Comparison of ENCODE assay signal across 16 mouse cellular contexts in genomic region chr12:65273807-65274206, GRCm38 (mm10). TPM values are rescaled to one million over a fixed set of nuclear protein-coding genes. Genes with fewer than 3 reads are reported as not detected.
DNase-seq lines count a peak whose midpoint lies in the region; ATAC-seq and TF ChIP-seq lines count a peak whose summit lies in the region.
"Had no signal": no experiment of that assay in that cellular context is flagged by ENCODE, and none has a peak within 500 bp of the region (broad histone marks: within the 10 kb centered on the region; RNA-seq: fewer than 3 reads in every experiment).

No protein-coding gene starts in this region.

- no peaks in the 10 kb centered on the region for H3K36me3 ChIP-seq in liver, postnatal 0 days (replicated peaks; ENCODE audit: insufficient read depth, low read length)
- H3K36me3 ChIP-seq: stomach, embryonic 15.5 days had no signal

- no peak overlapping the region for H3K27ac ChIP-seq in liver, postnatal 0 days (ENCODE audit: low read depth)
- H3K27ac ChIP-seq: stomach, embryonic 15.5 days had no signal

- CTCF ChIA-PET in Patski (lab: Charles Lee): no interaction called here

- no peaks in the 10 kb centered on the region for H3K9me3 ChIP-seq in liver, postnatal 0 days (ENCODE audit: low read length)
- H3K9me3 ChIP-seq: stomach, embryonic 15.5 days had no signal

- TF ChIP-seq CTCF in liver, postnatal 0 days (IDR thresholded peaks at IDR 0.05; ENCODE audit: low read depth): peak; percentile 41
- peak; percentile 34 for TF ChIP-seq CTCF in Patski (IDR thresholded peaks at IDR 0.05)

- no peak for TF ChIP-seq EP300 in liver, postnatal 0 days (IDR thresholded peaks at IDR 0.05; ENCODE audit: low read depth)

- no peak overlapping the region for H3K9ac ChIP-seq in liver, postnatal 0 days (replicated peaks)
- H3K9ac ChIP-seq: stomach, embryonic 15.5 days had no signal

- H3K4me1 ChIP-seq in liver, postnatal 0 days (ENCODE audit: insufficient read depth): no peaks in the 10 kb centered on the region
- H3K4me1 ChIP-seq: stomach, embryonic 15.5 days had no signal

- 50% methylated on average over 4 of the region's 4 CpGs for WGBS in liver, postnatal 0 days (ENCODE audit: insufficient replicate concordance)

- H3K4me2 ChIP-seq in liver, postnatal 0 days (ENCODE audit: low read depth, low read length): no peak overlapping the region
- H3K4me2 ChIP-seq: stomach, embryonic 15.5 days had no signal

- peak; percentile 86 for ATAC-seq in frontal cortex, adult (ENCODE audit: low TSS enrichment)
- no peak for ATAC-seq in liver, postnatal 0 days
- ATAC-seq in Patski: no peak

- in situ Hi-C loops in Patski (cut with MboI; ENCODE audit: low pct_unique_long_range_greater_than_20kb): no loop called here

- POLR2A ChIA-PET in Patski (lab: Charles Lee): no interaction called here

- DNase-seq in frontal cortex, postnatal 25 days (ENCODE audit: low spot score in 2 of 2): no peak
- DNase-seq in liver, postnatal 0 days: no peak
- no peak for DNase-seq in liver
- no peak for DNase-seq in Patski (ENCODE audit: low read depth, low spot score)
- DNase-seq in mesoderm, embryonic 11.5 days (ENCODE audit: low read depth, low spot score): peak; percentile 17
- no peak for DNase-seq in kidney, adult 18-20 months
- no peak for DNase-seq in heart, adult 18-20 months
- DNase-seq: adrenal gland, adult 8-10 months; cerebellum, adult 18-20 months; kidney, postnatal 36 days had no signal

- H3K27me3 ChIP-seq in liver, postnatal 0 days (ENCODE audit: insufficient read depth, low read length): no peaks in the 10 kb centered on the region
- no peaks in the 10 kb centered on the region for H3K27me3 ChIP-seq in Patski
- H3K27me3 ChIP-seq: stomach, embryonic 15.5 days had no signal

- H3K4me3 ChIP-seq in liver, postnatal 0 days (ENCODE audit: low read depth, low read length): no peak overlapping the region
- H3K4me3 ChIP-seq: myocyte; stomach, embryonic 15.5 days had no signal

RNA-seq across cellular contexts. Expression of gene Wdr20rt, which starts 48.5 kb away (rescaled TPM):
- polyA plus RNA-seq in liver, postnatal 0 days (2015; fragmentation: Nextera tagmentation; extraction: Ambion mirVana): not detected in 2 replicates
- 0.08 TPM for polyA plus RNA-seq in Patski (2021)
- total RNA-seq in heart, adult 18-20 months (2021): not detected
- total RNA-seq: gastrocnemius, postnatal 4 days; hematopoietic stem cell, adult 5-6 weeks; left cerebral cortex, postnatal 36 days had no signal
- polyA plus RNA-seq: myocyte; stomach, embryonic 15.5 days had no signal
